Mouse (Mus musculus) liver, embryonic 16.5 days (tissue): ENCODE results near the gene Zfp13. TPM values are rescaled to one million over a fixed set of nuclear protein-coding genes. Genes with fewer than 3 reads are reported as not detected.
A peak's percentile ranks its signal among the peaks of the same experiment; 100 is the strongest.

Source experiments
- ATAC-seq: fragments of 200-750 bp; cut with Nextera tagmentation; 2 replicates; pipeline ENCODE4 v1.8.0; 2017; ENCODE audit warnings: low read depth, mild to moderate bottlenecking, moderate number of reproducible peaks, moderate library complexity
- H3K27ac ChIP-seq: fragments of 300-500 bp; sonication (generic); 2 replicates; pipeline ENCODE4 v1.5.1; 2014; ENCODE audit warnings: mild to moderate bottlenecking, low read length
- H3K27me3 ChIP-seq: fragments of 300-500 bp; sonication (generic); 2 replicates; pipeline ENCODE4 v1.6.1; 2014; ENCODE audit warnings: low read depth, low read length, mixed read lengths; ENCODE audit not compliant: control insufficient read depth, insufficient read depth
- H3K36me3 ChIP-seq: fragments of 300-500 bp; sonication (generic); 2 replicates; pipeline ENCODE4 v1.6.1; 2014; ENCODE audit warnings: mild to moderate bottlenecking; ENCODE audit not compliant: control insufficient read depth, insufficient read depth
- H3K4me1 ChIP-seq: fragments of 300-500 bp; sonication (generic); 2 replicates; pipeline ENCODE4 v1.6.1; 2014; ENCODE audit warnings: low read depth, low read length, mixed read lengths; ENCODE audit not compliant: control insufficient read depth
- H3K4me2 ChIP-seq: fragments of 300-500 bp; sonication (generic); 2 replicates; pipeline ENCODE4 v1.6.1; 2014; ENCODE audit warnings: low read depth, low read length, mixed read lengths
- H3K4me3 ChIP-seq: fragments of 300-500 bp; sonication (generic); 2 replicates; pipeline ENCODE4 v1.5.1; 2014; ENCODE audit warnings: low read depth, mild to moderate bottlenecking, low read length
- H3K9ac ChIP-seq: fragments of 300-500 bp; sonication (generic); 2 replicates; pipeline ENCODE4 v1.6.1; 2014; ENCODE audit warnings: low read depth, low read length
- H3K9me3 ChIP-seq: fragments of 300-500 bp; sonication (generic); replicated peaks from 2 replicates; pipeline ENCODE4 v1.6.1; 2016; ENCODE audit warnings: low read length; ENCODE audit not compliant: control insufficient read depth
- WGBS: fragments of 180-500 bp; shearing (Covaris S2); extraction: QIAGEN DNeasy Blood & Tissue Kit; methylation state at CpG from one replicate; pipeline ENCODE4 v1.1.7; 2014; ENCODE audit not compliant: insufficient replicate concordance; 5-methylcytosine and 5-hydroxymethylcytosine counted together
- polyA plus RNA-seq: library from polyadenylated mRNA; unstranded; fragments of >200 nt; fragmentation: Nextera tagmentation; extraction: Ambion mirVana; gene quantifications from 2 replicates; pipeline ENCODE4 v1.2.1, GENCODE M21; 2015

Gene Zfp13
- polyA plus RNA-seq, 1 experiment from 2014 or later: 1.6 TPM

DNA sequence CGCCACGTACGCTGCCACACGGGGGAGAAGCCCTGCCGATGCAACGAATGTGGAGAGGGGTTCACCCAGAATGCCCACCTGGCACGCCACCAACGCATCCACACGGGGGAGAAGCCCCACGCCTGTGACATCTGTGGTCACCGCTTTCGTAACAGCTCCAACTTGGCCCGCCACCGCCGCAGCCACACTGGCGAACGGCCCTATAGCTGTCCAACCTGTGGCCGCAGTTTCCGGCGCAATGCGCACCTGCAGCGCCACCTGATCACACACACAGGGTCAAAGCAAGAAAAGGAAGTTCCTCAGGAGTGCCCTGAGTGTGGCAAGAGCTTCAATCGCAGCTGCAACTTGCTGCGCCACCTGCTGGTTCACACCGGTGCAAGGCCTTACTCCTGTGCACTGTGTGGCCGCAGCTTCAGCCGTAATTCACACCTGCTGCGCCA is 11.1 kb upstream of the Zfp13 start:
- Histone ChIP-seq H3K9me3 (no peaks in the 10 kb centered on the region), H3K4me1 (no peaks in the 10 kb centered on the region), H3K4me3 (no peak overlapping the region), H3K27me3 (no peaks in the 10 kb centered on the region), H3K27ac (no peak overlapping the region), H3K9ac (no peak overlapping the region), H3K36me3 (no peaks in the 10 kb centered on the region), H3K4me2 (no peak overlapping the region)
- peak; percentile 50; the same call in 1 of the 2 replicates for ATAC-seq
- WGBS: 63% methylated on average over 28 of the region's 28 CpGs

DNA sequence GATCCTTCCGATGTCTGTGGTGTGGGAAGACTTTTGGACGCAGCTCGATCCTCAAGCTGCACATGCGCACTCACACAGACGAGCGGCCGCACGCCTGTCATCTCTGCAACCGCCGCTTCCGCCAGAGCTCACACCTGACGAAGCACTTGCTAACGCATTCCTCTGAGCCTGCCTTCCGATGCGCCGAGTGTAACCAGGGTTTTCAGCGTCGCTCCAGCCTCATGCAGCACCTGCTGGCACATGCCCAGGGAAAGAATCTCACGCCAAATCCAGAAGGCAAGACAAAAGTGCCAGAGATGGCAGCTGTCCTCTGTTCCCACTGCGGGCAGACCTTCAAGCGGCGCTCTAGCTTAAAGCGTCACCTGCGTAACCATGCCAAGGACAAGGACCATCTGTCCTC is 10.3 kb upstream of the Zfp13 start:
- no peak overlapping the region for H3K4me2 ChIP-seq
- ATAC-seq: no peak
- H3K4me1 ChIP-seq: no peaks in the 10 kb centered on the region

DNA sequence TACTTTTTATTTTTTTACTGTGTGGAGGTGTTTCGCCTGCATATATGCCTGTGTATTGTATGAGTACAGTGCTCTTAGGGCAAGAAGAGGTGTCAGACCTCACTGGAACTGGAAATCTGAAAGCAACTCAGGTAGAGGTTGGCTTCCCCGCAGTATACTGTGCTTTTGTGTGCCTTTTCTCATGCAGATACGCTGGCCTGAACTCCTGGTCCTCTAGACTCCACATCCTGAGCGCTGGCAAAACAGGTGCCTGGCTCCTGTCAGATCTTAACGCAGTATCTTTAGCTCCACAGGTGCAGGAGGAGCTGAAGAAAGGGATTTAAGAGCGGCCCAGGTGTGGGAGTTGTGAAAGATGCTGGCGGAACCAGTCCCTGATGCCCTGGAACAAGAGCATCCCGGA is 5.9 kb upstream of the Zfp13 start:
- no peak for ATAC-seq
- H3K4me3 ChIP-seq: no peak overlapping the region
- no peaks in the 10 kb centered on the region for H3K9me3 ChIP-seq
- no peak overlapping the region for H3K4me2 ChIP-seq
- H3K27me3 ChIP-seq: no peaks in the 10 kb centered on the region
- H3K4me1 ChIP-seq: no peaks in the 10 kb centered on the region
- 62% methylated on average over 8 of the region's 8 CpGs for WGBS
- H3K9ac ChIP-seq: no peak overlapping the region
- no peak overlapping the region for H3K27ac ChIP-seq
- H3K36me3 ChIP-seq: no peaks in the 10 kb centered on the region

More for the DNA sequence above, 10.3 kb upstream of the Zfp13 start:
- Histone ChIP-seq H3K27ac (no peak overlapping the region), H3K27me3 (no peaks in the 10 kb centered on the region), H3K4me3 (no peak overlapping the region), H3K9me3 (no peaks in the 10 kb centered on the region), H3K36me3 (no peaks in the 10 kb centered on the region), H3K9ac (no peak overlapping the region)
- WGBS: 84% methylated on average over 24 of the region's 24 CpGs

DNA sequence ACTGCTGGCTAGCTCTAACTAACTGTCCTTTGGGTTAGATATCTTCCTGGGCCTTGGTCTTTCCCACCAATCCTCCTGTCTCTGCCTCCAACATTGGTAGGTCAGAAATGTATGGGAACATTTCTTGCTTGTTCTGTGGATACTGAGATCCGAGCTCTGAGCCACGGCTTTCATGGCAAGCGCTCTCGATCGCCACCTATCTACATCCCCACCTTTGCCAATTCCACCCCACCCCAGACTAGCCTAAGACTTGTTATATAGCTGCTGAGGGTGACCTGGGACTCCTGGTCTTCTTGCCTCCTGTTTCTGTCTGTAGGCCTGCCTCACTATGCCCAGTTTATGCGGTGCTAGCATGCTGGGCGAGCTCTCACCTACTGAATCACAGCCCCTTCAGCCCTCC is 5.1 kb upstream of the Zfp13 start:
- H3K27me3 ChIP-seq: no peaks in the 10 kb centered on the region
- no peaks in the 10 kb centered on the region for H3K36me3 ChIP-seq
- peaks cover 7% of the 10 kb centered on the region for H3K4me1 ChIP-seq
- WGBS: 67% methylated on average over 7 of the region's 7 CpGs
- no peaks in the 10 kb centered on the region for H3K9me3 ChIP-seq
- ATAC-seq: no peak
- H3K4me2 ChIP-seq: no peak overlapping the region
- no peak overlapping the region for H3K9ac ChIP-seq
- no peak overlapping the region for H3K4me3 ChIP-seq
- H3K27ac ChIP-seq: no peak overlapping the region

DNA sequence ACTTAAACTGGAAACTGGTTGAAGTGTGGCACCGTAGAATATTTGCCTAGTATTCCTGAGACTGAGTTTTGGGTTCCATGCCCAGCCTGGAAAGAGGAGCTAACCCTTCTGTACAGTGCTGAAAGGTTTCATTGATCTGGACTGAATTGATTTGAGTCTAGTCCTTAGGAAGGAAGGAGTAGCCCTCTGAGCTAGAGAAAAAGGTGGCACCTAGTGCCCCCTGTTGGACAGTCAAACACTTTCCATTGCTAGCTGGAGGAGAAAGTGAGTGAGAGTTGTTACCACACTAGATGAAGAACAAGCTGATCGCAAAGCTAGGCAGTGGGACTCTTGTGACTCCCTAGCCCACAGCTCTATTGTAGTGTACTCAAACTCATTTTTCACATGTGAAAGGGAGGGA is 4.3 kb upstream of the Zfp13 start:
- Histone ChIP-seq H3K27me3 (no peaks in the 10 kb centered on the region), H3K9ac (no peak overlapping the region), H3K4me2 (no peak overlapping the region), H3K27ac (no peak overlapping the region), H3K4me1 (peaks cover 9% of the 10 kb centered on the region), H3K36me3 (no peaks in the 10 kb centered on the region), H3K9me3 (no peaks in the 10 kb centered on the region), H3K4me3 (no peak overlapping the region)
- no peak for ATAC-seq
- WGBS: 43% methylated on average over 2 of the region's 2 CpGs

DNA sequence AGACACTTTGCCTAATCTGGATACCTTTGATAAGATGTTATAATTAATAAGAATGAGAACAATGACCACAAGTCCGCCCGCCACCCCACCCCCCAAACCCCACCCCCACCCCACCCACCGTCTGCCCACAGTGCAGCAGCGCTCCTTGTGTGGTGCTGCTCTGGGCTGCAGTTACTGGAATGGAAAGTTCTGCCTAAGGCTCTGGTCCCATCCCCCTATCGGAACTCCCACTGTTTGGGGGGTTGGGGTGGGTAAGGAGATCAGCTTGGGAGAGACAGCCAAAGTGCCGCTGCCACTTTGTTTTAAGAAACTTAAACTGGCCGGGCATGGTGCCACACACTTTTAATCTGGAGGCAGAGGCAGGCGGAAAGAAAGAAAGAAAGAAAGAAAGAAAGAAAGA is 3.8 kb upstream of the Zfp13 start:
- H3K4me1 ChIP-seq: peaks cover 9% of the 10 kb centered on the region
- H3K27me3 ChIP-seq: no peaks in the 10 kb centered on the region
- H3K4me2 ChIP-seq: no peak overlapping the region
- no peak overlapping the region for H3K9ac ChIP-seq
- H3K4me3 ChIP-seq: no peak overlapping the region
- no peaks in the 10 kb centered on the region for H3K9me3 ChIP-seq
- no peak overlapping the region for H3K27ac ChIP-seq
- no peak for ATAC-seq
- no peaks in the 10 kb centered on the region for H3K36me3 ChIP-seq
- WGBS: 29% methylated on average over 8 of the region's 8 CpGs

DNA sequence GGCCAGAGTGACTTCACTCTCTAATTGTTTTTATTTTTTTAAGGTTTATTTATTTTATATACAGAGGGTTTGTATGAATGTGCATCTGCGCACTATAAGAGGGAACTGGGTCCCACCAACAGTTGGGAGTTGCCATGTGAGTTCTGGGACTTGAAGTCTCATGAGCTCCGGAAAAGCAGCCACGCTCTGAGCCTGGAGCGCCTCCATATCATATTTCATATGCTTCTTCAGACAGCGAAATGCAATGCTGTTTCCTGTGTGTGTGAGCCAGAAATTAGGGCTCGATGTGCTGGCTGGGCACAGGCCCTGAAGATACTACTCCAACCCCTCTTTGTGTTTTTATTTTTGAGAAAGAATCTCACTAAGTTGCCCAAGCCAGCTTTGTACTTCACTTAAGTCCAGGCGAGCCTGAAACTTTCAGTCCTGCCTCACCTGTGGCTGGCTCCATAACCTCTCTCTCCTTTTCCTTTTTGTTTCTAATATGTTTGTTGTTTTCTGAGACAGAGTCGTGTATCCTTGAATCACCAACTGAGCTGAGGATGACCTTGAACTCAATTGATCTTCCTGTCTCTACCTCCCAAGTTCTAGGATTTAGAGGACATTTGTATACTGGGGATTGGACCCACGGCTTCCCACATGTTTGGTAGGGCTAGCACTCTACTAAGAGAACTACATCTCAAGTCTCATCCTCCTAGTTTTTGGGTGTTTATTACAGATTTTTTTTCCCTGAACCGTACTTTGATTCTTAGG is 2.7 kb upstream of the Zfp13 start:
- Histone ChIP-seq H3K36me3 (no peaks in the 10 kb centered on the region), H3K4me2 (no peak overlapping the region), H3K27ac (no peak overlapping the region), H3K4me3 (no peak overlapping the region), H3K9ac (no peak overlapping the region), H3K4me1 (peaks cover 9% of the 10 kb centered on the region), H3K27me3 (no peaks in the 10 kb centered on the region), H3K9me3 (no peaks in the 10 kb centered on the region)
- 50% methylated on average over 10 of the region's 10 CpGs for WGBS
- no peak for ATAC-seq

DNA sequence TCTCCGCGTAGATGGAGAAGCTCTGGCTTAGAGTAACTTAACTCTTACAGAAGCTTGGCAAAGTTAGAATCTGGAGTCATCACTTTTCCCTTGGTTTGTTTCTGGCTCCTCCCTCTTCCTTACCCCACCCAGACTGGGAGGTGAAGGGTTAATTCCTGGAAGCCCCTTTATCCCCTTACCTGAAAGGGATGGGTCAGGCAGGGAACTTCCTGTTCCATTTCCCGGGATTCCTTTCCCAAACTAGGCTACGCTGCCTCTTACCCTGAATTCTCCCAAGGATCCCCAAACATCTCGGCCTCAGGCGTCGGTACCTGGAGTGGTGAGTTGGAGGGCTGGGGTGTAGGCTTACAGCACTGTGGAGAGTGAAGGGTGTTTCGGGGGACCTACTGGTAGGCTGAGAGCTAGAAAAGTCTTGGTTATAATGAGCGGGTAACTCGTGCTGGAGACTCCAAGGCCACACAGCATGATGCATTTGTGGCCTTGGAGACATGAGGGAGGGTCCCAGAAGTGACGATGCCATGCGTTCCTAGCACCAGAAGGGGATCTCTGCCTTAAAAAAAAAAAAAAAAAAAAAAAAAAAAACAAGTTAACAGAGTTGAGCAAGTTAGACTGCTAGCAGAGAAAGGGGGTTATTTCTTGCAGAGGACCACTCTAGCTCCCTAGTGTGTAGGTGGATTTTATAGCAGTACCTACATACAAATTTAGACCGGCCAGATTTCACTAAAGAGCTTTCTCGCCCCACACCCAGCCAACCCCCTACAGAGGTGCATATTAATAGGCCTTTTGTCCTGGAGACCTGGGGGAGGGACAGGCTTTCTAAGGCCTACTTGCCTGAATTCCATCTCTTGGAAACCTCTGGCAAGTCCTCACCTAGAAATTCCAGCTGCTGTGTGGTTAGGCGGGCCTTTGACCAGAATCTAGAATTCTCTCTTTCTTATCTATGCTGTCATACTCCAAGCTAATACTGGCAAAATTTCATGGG is 1.6 kb upstream of the Zfp13 start, which contains the start of gene Zscan10:
TSS of gene Zscan10 (plus strand) at position 216 of the 982 bp plus-strand sequence.
- 68% methylated on average over 15 of the region's 15 CpGs for WGBS
- H3K4me1 ChIP-seq: peaks cover 9% of the 10 kb centered on the region
- no peaks in the 10 kb centered on the region for H3K36me3 ChIP-seq
- H3K9me3 ChIP-seq: no peaks in the 10 kb centered on the region
- peak within 1 kb of the TSS; percentile 80 for H3K4me2 ChIP-seq
- no peaks in the 10 kb centered on the region for H3K27me3 ChIP-seq
- peak within 1 kb of the TSS; percentile 62 for H3K4me3 ChIP-seq
- H3K9ac ChIP-seq: no peak within 1 kb of the TSS
- H3K27ac ChIP-seq: no peak within 1 kb of the TSS
- ATAC-seq: no peak
